Mouse (Mus musculus): Measurements from ENCODE around the gene Ttyh3.
"Not testable (repeated sequence)": the region's sequence is repeated elsewhere in the genome, so short reads cannot be mapped to it uniquely, and the experiment has no call there.

Gene Ttyh3

GRCm38 (mm10) chr5:140648519-140649100 is at the start of gene Ttyh3:
Ttyh3 (minus strand) TSS chr5:140649031.
- no peak for DNase-seq

- no peak for DNase-seq
Measured at GRCm38 (mm10) chr5:140695987-140696386, 47.2 kb upstream of the Ttyh3 start.

GRCm38 (mm10) chr5:140688434-140688833 is 39.6 kb upstream of the Ttyh3 start:
- peak; percentile 74 for DNase-seq

- no peak for DNase-seq
Measured at GRCm38 (mm10) chr5:140684343-140685148, 35.7 kb upstream of the Ttyh3 start.

GRCm38 (mm10) chr5:140682113-140682512 is 33.3 kb upstream of the Ttyh3 start:
- no peak for DNase-seq

- DNase-seq, result no peak
Measured at GRCm38 (mm10) chr5:140680950-140681349, 32.1 kb upstream of the Ttyh3 start.

- DNase-seq, result no peak
Measured at GRCm38 (mm10) chr5:140680051-140680450, 31.2 kb upstream of the Ttyh3 start.

- DNase-seq, result no peak
Measured at GRCm38 (mm10) chr5:140677137-140677536, 28.3 kb upstream of the Ttyh3 start.

- no peak for DNase-seq
Measured at GRCm38 (mm10) chr5:140675640-140676039, 26.8 kb upstream of the Ttyh3 start.

GRCm38 (mm10) chr5:140675079-140675478 is 26.2 kb upstream of the Ttyh3 start:
- no peak for DNase-seq

- DNase-seq, result no peak
Measured at GRCm38 (mm10) chr5:140674036-140674435, 25.2 kb upstream of the Ttyh3 start.

GRCm38 (mm10) chr5:140672603-140673002 is 23.8 kb upstream of the Ttyh3 start:
- DNase-seq, result not testable (repeated sequence)

GRCm38 (mm10) chr5:140672115-140672514 is 23.3 kb upstream of the Ttyh3 start:
- DNase-seq, result no peak

GRCm38 (mm10) chr5:140663621-140664180 is 14.9 kb upstream of the Ttyh3 start:
- DNase-seq, result peak; percentile 89

- DNase-seq, result no peak
Measured at GRCm38 (mm10) chr5:140662741-140663592, 14.1 kb upstream of the Ttyh3 start.

- DNase-seq, result no peak
Measured at GRCm38 (mm10) chr5:140661875-140662643, 13.2 kb upstream of the Ttyh3 start.

GRCm38 (mm10) chr5:140661427-140661826 is 12.6 kb upstream of the Ttyh3 start:
- no peak for DNase-seq

GRCm38 (mm10) chr5:140660398-140660797 is 11.6 kb upstream of the Ttyh3 start:
- DNase-seq, result no peak

GRCm38 (mm10) chr5:140659607-140660272 is 10.9 kb upstream of the Ttyh3 start:
- DNase-seq, result no peak

- no peak for DNase-seq
Measured at GRCm38 (mm10) chr5:140654096-140654845, 5.4 kb upstream of the Ttyh3 start.

- peak; percentile 74 for DNase-seq
Measured at GRCm38 (mm10) chr5:140652587-140652986, 3.8 kb upstream of the Ttyh3 start.
